Mouse (Mus musculus) hindbrain, postnatal 0 days (tissue): ENCODE data around the gene Mars. TPM values are rescaled to one million over a fixed set of nuclear protein-coding genes. Genes with fewer than 3 reads are reported as not detected.
A peak's percentile ranks its signal among the peaks of the same experiment; 100 is the strongest.

Experiments used
- ATAC-seq: fragments of 200-750 bp; cut with Nextera tagmentation; 2 replicates; pipeline ENCODE4 v1.8.0; 2017; ENCODE audit warnings: mild to moderate bottlenecking, moderate TSS enrichment, moderate library complexity
- DNase-seq: peaks from one replicate; pipeline ENCODE4 v3.0.0-alpha.2; 2015; ENCODE audit warnings: low spot score
- H3K27ac ChIP-seq: fragments of 300-500 bp; sonication (generic); 2 replicates; pipeline ENCODE4 v1.5.1; 2014; ENCODE audit warnings: mild to moderate bottlenecking
- H3K27me3 ChIP-seq: fragments of 300-500 bp; sonication (generic); 2 replicates; pipeline ENCODE4 v1.6.1; 2014; ENCODE audit warnings: low read length, mixed read lengths; ENCODE audit not compliant: insufficient read depth
- H3K36me3 ChIP-seq: fragments of 300-500 bp; sonication (generic); 2 replicates; pipeline ENCODE4 v1.6.1; 2014; ENCODE audit warnings: low read length, mixed read lengths; ENCODE audit not compliant: insufficient read depth
- H3K4me1 ChIP-seq: fragments of 300-500 bp; sonication (generic); 2 replicates; pipeline ENCODE4 v1.6.1; 2014; ENCODE audit warnings: antibody characterized with exemption, low read length, mixed read lengths; ENCODE audit not compliant: insufficient read depth
- H3K4me2 ChIP-seq: fragments of 300-500 bp; sonication (generic); 2 replicates; pipeline ENCODE4 v1.6.1; 2014; ENCODE audit warnings: low read depth, mild to moderate bottlenecking, low read length, moderate library complexity, mixed read lengths
- H3K4me3 ChIP-seq: fragments of 300-500 bp; sonication (generic); 2 replicates; pipeline ENCODE4 v1.5.1; 2014; ENCODE audit warnings: low read length
- H3K9ac ChIP-seq: fragments of 300-500 bp; sonication (generic); replicated peaks from 2 replicates; pipeline ENCODE4 v1.6.1; 2014; ENCODE audit warnings: mild to moderate bottlenecking, low read length, moderate library complexity, mixed read lengths
- H3K9me3 ChIP-seq: fragments of 300-500 bp; sonication (generic); 2 replicates; pipeline ENCODE4 v1.6.1; 2016; ENCODE audit warnings: low read length, mixed read lengths
- CTCF ChIP-seq: IDR thresholded peaks from 2 replicates; pipeline ENCODE4 v1.5.1; 2016; ENCODE audit warnings: antibody characterized with exemption, control low read depth, low read depth
- whole genome bisulfite sequencing: fragments of 180-500 bp; shearing (Covaris S2); extraction: QIAGEN DNeasy Blood & Tissue Kit; methylation state at CpG from one replicate; pipeline ENCODE4 v1.1.7; 2014; 5-methylcytosine and 5-hydroxymethylcytosine counted together
- polyA plus RNA-seq: library from polyadenylated mRNA; unstranded; fragments of >200 nt; fragmentation: Nextera tagmentation; extraction: Ambion mirVana; gene quantifications from 2 replicates; pipeline ENCODE4 v1.2.1, GENCODE M21; 2015
- total RNA-seq: library from RNA; depleted of rRNA; stranded (reverse); fragments of >200 nt; gene quantifications from 2 replicates; pipeline ENCODE4 v1.2.3, GENCODE M21; 2014

The Mars gene
- total and polyA plus RNA-seq, 2 experiments from 2014 or later = 90.4 to 104 TPM

- Histone ChIP-seq H3K36me3 (peaks cover 12% of the 10 kb centered on the region; the same call in 1 of the 2 replicates), H3K4me1 (peaks cover 21% of the 10 kb centered on the region; the same call in 1 of the 2 replicates), H3K27me3 (no peaks in the 10 kb centered on the region), H3K9me3 (no peaks in the 10 kb centered on the region), H3K4me2 (peak overlapping the region; percentile 94), H3K4me3 (peak overlapping the region; percentile 73), H3K27ac (peak overlapping the region; percentile 94), H3K9ac (peak overlapping the region; percentile 100; the same call in 1 of the 2 replicates)
- WGBS = 30% methylated on average over 4 of the region's 4 CpGs
- DNase-seq = peak; percentile 31
- 0 out of 2 replicates have a peak, but pooled peaks have one; percentile 22 for ATAC-seq
- peak; percentile 17; the same call in 1 of the 2 replicates for TF ChIP-seq CTCF
Observed at GRCm38 (mm10) chr10:127265727-127266111, 45.9 kb downstream of the Mars start.

DNA sequence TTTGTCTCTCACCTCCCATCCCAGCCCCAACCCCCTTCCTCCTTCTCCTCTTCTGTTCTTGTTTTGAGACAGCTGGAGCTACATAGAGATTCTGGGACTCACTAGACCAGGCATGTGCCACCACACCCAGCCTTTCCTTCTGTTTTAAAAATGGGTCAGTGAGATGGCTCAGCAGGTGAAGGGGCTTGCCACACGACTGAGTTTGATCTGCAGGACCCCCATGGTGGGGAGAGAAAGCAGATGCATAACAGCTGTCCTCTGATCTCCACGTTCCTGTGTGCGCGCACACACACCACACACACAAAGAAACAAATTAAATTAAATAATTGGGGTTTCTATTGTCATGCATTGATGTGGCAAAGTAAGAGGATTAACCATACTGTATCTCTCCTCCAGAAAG, 46.6 kb downstream of the Mars start:
- no peak for ATAC-seq
- H3K27ac ChIP-seq = no peak overlapping the region
- peaks cover 21% of the 10 kb centered on the region; the same call in 1 of the 2 replicates for H3K4me1 ChIP-seq
- peaks cover 9% of the 10 kb centered on the region; the same call in 1 of the 2 replicates for H3K36me3 ChIP-seq
- no peak for TF ChIP-seq CTCF
- H3K9ac ChIP-seq = no peak overlapping the region
- no peaks in the 10 kb centered on the region for H3K9me3 ChIP-seq
- whole genome bisulfite sequencing = 67% methylated on average over 4 of the region's 4 CpGs
- H3K4me3 ChIP-seq = no peak overlapping the region
- DNase-seq = no peak
- no peak overlapping the region for H3K4me2 ChIP-seq
- H3K27me3 ChIP-seq = no peaks in the 10 kb centered on the region

DNA sequence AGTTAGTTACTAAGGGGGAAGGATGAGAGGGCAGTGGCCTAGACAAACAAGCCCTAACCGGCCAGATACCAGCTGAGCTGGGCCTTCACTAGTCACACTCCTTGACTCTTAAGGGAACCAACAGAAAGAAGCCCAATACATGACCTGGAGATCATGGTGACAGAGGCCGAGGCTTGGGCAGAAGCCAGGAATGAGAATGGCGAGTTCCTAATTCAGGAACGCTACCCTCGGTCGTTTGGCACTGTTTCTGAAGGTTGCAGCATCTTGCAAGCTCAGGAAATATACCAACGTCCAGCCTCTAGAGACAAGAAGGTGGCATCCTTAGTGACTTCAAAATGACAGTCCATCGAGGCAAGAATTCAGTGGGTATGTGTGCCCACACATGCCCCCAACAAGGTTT, 47.2 kb downstream of the Mars start:
- Histone ChIP-seq H3K4me3 (no peak overlapping the region), H3K36me3 (peaks cover 9% of the 10 kb centered on the region; the same call in 1 of the 2 replicates), H3K9ac (no peak overlapping the region), H3K27me3 (no peaks in the 10 kb centered on the region), H3K4me2 (no peak overlapping the region), H3K27ac (no peak overlapping the region), H3K4me1 (peaks cover 23% of the 10 kb centered on the region; the same call in 1 of the 2 replicates), H3K9me3 (no peaks in the 10 kb centered on the region)
- TF ChIP-seq CTCF = no peak
- ATAC-seq = no peak
- no peak for DNase-seq
- 74% methylated on average over 8 of the region's 8 CpGs for WGBS

DNA sequence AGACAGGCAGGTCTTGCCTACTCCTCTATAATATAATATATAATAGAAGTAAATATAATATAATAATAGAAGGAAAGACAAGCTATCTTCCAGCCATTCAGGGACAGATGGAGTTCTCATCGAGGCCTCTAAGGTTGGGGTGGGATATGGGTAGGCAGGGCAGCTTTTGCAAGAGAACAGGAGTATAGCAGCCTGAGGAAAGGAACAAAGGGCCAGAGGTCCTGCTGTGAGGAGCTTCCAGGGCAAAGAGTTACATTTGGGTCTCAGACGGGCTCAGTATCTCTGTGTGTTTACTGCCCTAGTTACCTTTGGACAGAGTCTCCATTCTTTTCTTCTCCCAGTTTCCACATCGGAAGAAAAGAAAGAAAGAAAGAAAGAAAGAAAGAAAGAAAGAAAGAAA, 48.0 kb downstream of the Mars start:
- Histone ChIP-seq H3K27me3 (no peaks in the 10 kb centered on the region), H3K4me2 (peak overlapping the region; percentile 73), H3K27ac (peak overlapping the region; percentile 93), H3K4me3 (peak overlapping the region; percentile 53), H3K9ac (peak overlapping the region; percentile 85; the same call in 1 of the 2 replicates), H3K9me3 (no peaks in the 10 kb centered on the region), H3K36me3 (peaks cover 7% of the 10 kb centered on the region; the same call in 1 of the 2 replicates), H3K4me1 (peaks cover 24% of the 10 kb centered on the region; the same call in 1 of the 2 replicates)
- no peak for TF ChIP-seq CTCF
- no peak for ATAC-seq
- no peak for DNase-seq
- 31% methylated on average over 3 of the region's 3 CpGs for WGBS

GRCm38 (mm10) chr10:127262548-127263398, 48.8 kb downstream of the Mars start, which contains the start of gene Kif5a:
Kif5a (minus strand) TSS chr10:127263348.
- Histone ChIP-seq H3K9ac (peak within 1 kb of the TSS; percentile 85), H3K4me3 (peak within 1 kb of the TSS; percentile 53), H3K9me3 (no peaks in the 10 kb centered on the region), H3K27ac (peak within 1 kb of the TSS; percentile 93), H3K4me2 (peak within 1 kb of the TSS; percentile 73), H3K36me3 (no peaks in the 10 kb centered on the region), H3K27me3 (no peaks in the 10 kb centered on the region), H3K4me1 (peaks cover 20% of the 10 kb centered on the region; the same call in 1 of the 2 replicates)
- 2% methylated on average over 51 of the region's 53 CpGs for WGBS
- ATAC-seq (peak; percentile 30; the same call in 1 of the 2 replicates), DNase-seq (peak; percentile 81)
- TF ChIP-seq CTCF = no peak

DNA sequence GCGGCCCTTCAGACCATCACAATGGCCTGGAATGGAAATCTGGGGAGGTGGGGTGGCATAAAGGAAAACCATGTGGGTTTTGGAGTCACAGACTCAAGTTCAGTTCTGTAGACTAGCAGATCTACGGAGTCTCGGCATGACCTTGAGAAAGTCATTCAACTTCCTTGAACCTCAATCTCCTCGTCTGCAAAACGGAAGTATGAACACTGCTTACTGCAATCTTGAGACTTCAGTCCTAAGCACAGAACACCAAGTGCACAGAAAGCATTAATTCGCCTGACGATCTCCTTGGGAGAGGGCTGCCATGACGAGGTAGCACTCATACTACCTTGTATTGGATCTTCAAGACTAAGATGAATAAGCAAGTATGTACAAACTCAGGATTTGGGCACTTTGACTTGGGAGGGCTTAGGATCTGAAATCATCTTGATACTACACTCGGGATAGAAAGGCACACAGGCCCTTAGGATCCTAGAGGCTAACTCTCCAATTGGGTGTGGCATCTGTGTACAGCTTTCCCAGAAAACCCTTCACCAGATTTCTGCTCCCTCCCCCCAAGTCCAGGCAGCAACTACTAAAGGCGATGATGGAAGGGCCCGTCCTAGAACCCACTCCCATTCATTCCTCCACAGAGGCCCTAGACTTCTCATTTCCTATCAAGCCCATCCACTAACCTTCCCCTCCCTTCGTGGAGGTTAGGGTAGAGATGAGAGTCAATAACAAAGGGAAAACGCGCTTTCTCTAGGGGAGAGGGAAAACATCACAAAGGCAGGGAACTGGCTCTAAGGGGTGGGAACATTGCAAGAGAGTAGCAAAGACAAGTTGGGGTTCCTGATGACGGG, 49.7 kb downstream of the Mars start:
- peak overlapping the region; percentile 93 for H3K27ac ChIP-seq
- H3K27me3 ChIP-seq = no peaks in the 10 kb centered on the region
- 50% methylated on average over 15 of the region's 15 CpGs for WGBS
- H3K9ac ChIP-seq = peak overlapping the region; percentile 85
- H3K4me3 ChIP-seq = peak overlapping the region; percentile 53
- H3K36me3 ChIP-seq = 0 out of 2 replicates have a peak, but pooled peaks cover 4% of the 10 kb centered on the region
- H3K9me3 ChIP-seq = no peaks in the 10 kb centered on the region
- H3K4me1 ChIP-seq = peaks cover 14% of the 10 kb centered on the region; the same call in 1 of the 2 replicates
- H3K4me2 ChIP-seq = peak overlapping the region; percentile 73
- DNase-seq = peak; percentile 37
- ATAC-seq = no peak
- no peak for TF ChIP-seq CTCF
